In genomic region chr12:100273033-100273432, GRCm38 (mm10) we compare ENCODE assay signal across 14 mouse cellular contexts.
DNase-seq lines count a peak whose midpoint lies in the region.
"Had no signal": no experiment of that assay in that cellular context is flagged by ENCODE, and none has a peak within 500 bp of the region (broad histone marks: within the 10 kb centered on the region; RNA-seq: fewer than 3 reads in every experiment).

No protein-coding gene starts in this region.

- DNase-seq in gastrocnemius, adult 18-20 months (ENCODE audit: low spot score): peak; percentile 36
- no peak for DNase-seq in gastrocnemius, postnatal 4 days (ENCODE audit: low spot score in 2 of 2)
- DNase-seq in 3134 (ENCODE audit: extremely low read depth, insufficient read length, low spot score) (peak; percentile 45), 3T3-L1 (ENCODE audit: low read depth, low spot score) (peak; percentile 75)
- DNase-seq in adrenal gland, postnatal 25 days: peak; percentile 55
- DNase-seq in urinary bladder, postnatal 36 days (ENCODE audit: low spot score in 2 of 2): no peak
- no peak for DNase-seq in c-Kit-positive CD71-positive TER-119-positive erythroid progenitor cells, embryonic 14.5 days (ENCODE audit: low spot score)
- DNase-seq: gastrocnemius, postnatal 36 days; heart, postnatal 10 days; kidney, adult 9 months; liver, embryonic 13.5 days; midbrain, embryonic 14.5 days; retina, postnatal 1 day; thymus, adult 18-20 months had no signal

Comparison
In these comparisons a context has a peak if more than half of its experiments do, and no peak if none do; other contexts are left out.
1. DNase-seq: peak in gastrocnemius, adult 18-20 months (single experiment), 3134 (single experiment), 3T3-L1 (single experiment) and adrenal gland, postnatal 25 days (single experiment); none in gastrocnemius, postnatal 4 days (0 of 2), urinary bladder, postnatal 36 days (0 of 2) and c-Kit-positive CD71-positive TER-119-positive erythroid progenitor cells, embryonic 14.5 days (single experiment).